Comparison of ENCODE assay signal across 8 mouse cellular contexts in the genomic region with DNA sequence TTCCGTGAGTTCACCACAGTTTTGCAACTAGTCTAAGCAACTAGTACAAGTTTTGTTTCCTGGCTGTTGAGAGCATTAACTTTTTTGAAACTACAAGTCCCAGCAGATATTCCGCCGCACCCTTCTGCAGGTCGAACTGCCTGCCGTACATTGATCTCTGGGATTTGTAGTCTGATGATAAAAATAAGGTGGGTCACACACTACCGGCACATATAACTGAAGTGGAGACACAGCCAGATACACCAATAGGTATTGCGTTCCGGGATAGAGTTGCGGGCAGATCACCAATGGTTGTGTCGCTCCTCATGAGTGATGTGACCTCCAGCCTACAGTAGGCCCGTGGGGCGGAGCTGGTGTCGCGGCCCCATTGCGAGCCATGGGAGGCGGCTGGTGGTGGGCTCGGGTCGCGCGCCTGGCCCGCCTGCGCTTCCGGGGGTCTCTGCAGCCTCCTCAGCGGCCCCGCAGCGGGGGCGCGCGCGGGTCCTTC. TPM values are rescaled to one million over a fixed set of nuclear protein-coding genes. Genes with fewer than 3 reads are reported as not detected.
DNase-seq lines count a peak whose midpoint lies in the region; ATAC-seq and TF ChIP-seq lines count a peak whose summit lies in the region.

TSS of gene Tmem160 (plus strand) at position 193 of the 487 bp plus-strand sequence.

- under 1% methylated on average over 27 of the region's 30 CpGs for WGBS in forebrain, embryonic 12.5 days
- WGBS in heart, postnatal 0 days: under 1% methylated on average over 30 of the region's 30 CpGs
- under 1% methylated on average over 30 of the region's 30 CpGs for WGBS in liver, embryonic 16.5 days (ENCODE audit: insufficient replicate concordance)
- 2% methylated on average over 30 of the region's 30 CpGs for WGBS in neural tube, embryonic 15.5 days

- H3K4me1 ChIP-seq in ES-Bruce4 (ENCODE audit: control insufficient read depth, insufficient read depth, low read length): no peaks in the 10 kb centered on the region
- H3K4me1 ChIP-seq in forebrain, embryonic 12.5 days: peaks cover 10% of the 10 kb centered on the region
- H3K4me1 ChIP-seq in heart, postnatal 0 days (ENCODE audit: control insufficient read depth, insufficient read depth): peaks cover 7% of the 10 kb centered on the region; the same call in 1 of the 2 replicates
- H3K4me1 ChIP-seq in liver, embryonic 16.5 days (ENCODE audit: control insufficient read depth, low read depth, low read length): peaks cover 18% of the 10 kb centered on the region
- H3K4me1 ChIP-seq in neural tube, embryonic 15.5 days: peaks cover 10% of the 10 kb centered on the region

- H3K27me3 ChIP-seq in ES-Bruce4 (ENCODE audit: control insufficient read depth, insufficient read depth, low read length, poor library complexity, severe bottlenecking): no peaks in the 10 kb centered on the region
- 0 out of 2 replicates have a peak, but pooled peaks cover 6% of the 10 kb centered on the region for H3K27me3 ChIP-seq in forebrain, embryonic 12.5 days
- no peaks in the 10 kb centered on the region for H3K27me3 ChIP-seq in heart, postnatal 0 days (ENCODE audit: control insufficient read depth, insufficient read depth, low read length)
- no peaks in the 10 kb centered on the region for H3K27me3 ChIP-seq in liver, embryonic 16.5 days (ENCODE audit: control insufficient read depth, insufficient read depth, low read depth, low read length)
- 0 out of 2 replicates have a peak, but pooled peaks cover 3% of the 10 kb centered on the region for H3K27me3 ChIP-seq in neural tube, embryonic 15.5 days (replicated peaks)

- no peaks in the 10 kb centered on the region for H3K9me3 ChIP-seq in ES-Bruce4 (replicated peaks; ENCODE audit: control insufficient read depth, insufficient read depth, low read length, poor library complexity, severe bottlenecking)
- H3K9me3 ChIP-seq in forebrain, embryonic 12.5 days: no peaks in the 10 kb centered on the region
- no peaks in the 10 kb centered on the region for H3K9me3 ChIP-seq in heart, postnatal 0 days (replicated peaks; ENCODE audit: control insufficient read depth, low read length)
- no peaks in the 10 kb centered on the region for H3K9me3 ChIP-seq in liver, embryonic 16.5 days (replicated peaks; ENCODE audit: control insufficient read depth, low read length)
- no peaks in the 10 kb centered on the region for H3K9me3 ChIP-seq in neural tube, embryonic 15.5 days (replicated peaks)

- H3K4me3 ChIP-seq in ES-Bruce4 (ENCODE audit: low read depth, low read length): peak within 1 kb of the TSS; percentile 88
- peak within 1 kb of the TSS; percentile 83 for H3K4me3 ChIP-seq in forebrain, embryonic 12.5 days (replicated peaks)
- peak within 1 kb of the TSS; percentile 95 for H3K4me3 ChIP-seq in heart, postnatal 0 days (ENCODE audit: low read depth, low read length)
- peak within 1 kb of the TSS; percentile 86 for H3K4me3 ChIP-seq in liver, embryonic 16.5 days (ENCODE audit: low read depth, low read length)
- peak within 1 kb of the TSS; percentile 73 for H3K4me3 ChIP-seq in neural tube, embryonic 15.5 days (replicated peaks)

- peak within 1 kb of the TSS; percentile 54 for H3K9ac ChIP-seq in ES-Bruce4 (ENCODE audit: low read depth, poor library complexity, severe bottlenecking)
- peak within 1 kb of the TSS; percentile 75 for H3K9ac ChIP-seq in forebrain, embryonic 12.5 days
- H3K9ac ChIP-seq in heart, postnatal 0 days (replicated peaks; ENCODE audit: low read depth, low read length): peak within 1 kb of the TSS; percentile 74
- peak within 1 kb of the TSS; percentile 83 for H3K9ac ChIP-seq in liver, embryonic 16.5 days (ENCODE audit: low read depth, low read length)
- H3K9ac ChIP-seq in neural tube, embryonic 15.5 days (replicated peaks): peak within 1 kb of the TSS; percentile 71

- peak within 1 kb of the TSS; percentile 93 for H3K4me2 ChIP-seq in forebrain, embryonic 12.5 days
- peak within 1 kb of the TSS; percentile 99 for H3K4me2 ChIP-seq in heart, postnatal 0 days (ENCODE audit: low read depth, low read length)
- peak within 1 kb of the TSS; percentile 97 for H3K4me2 ChIP-seq in liver, embryonic 16.5 days (ENCODE audit: low read depth, low read length)
- H3K4me2 ChIP-seq in neural tube, embryonic 15.5 days: peak within 1 kb of the TSS; percentile 95

- TF ChIP-seq POLR2A in ES-Bruce4 (IDR thresholded peaks at IDR 0.05; ENCODE audit: insufficient read depth, low read length): no peak

- DNase-seq in c-Kit-positive CD71-positive TER-119-positive erythroid progenitor cells, embryonic 14.5 days (ENCODE audit: low spot score): peak; percentile 86
- DNase-seq in heart, postnatal 0 days (ENCODE audit: low spot score): peak; percentile 99
- DNase-seq in kidney, postnatal 4 days: peak; percentile 87 to 92
- DNase-seq in testis, postnatal 14 days (ENCODE audit: low spot score): peak; percentile 84

- no peak for TF ChIP-seq CTCF in ES-Bruce4 (IDR thresholded peaks at IDR 0.05; ENCODE audit: low read depth, low read length)
- TF ChIP-seq CTCF in heart, postnatal 0 days (IDR thresholded peaks at IDR 0.05; ENCODE audit: low read depth): no peak

- no peaks in the 10 kb centered on the region for H3K36me3 ChIP-seq in ES-Bruce4 (ENCODE audit: control insufficient read depth, insufficient read depth, low read length, poor library complexity, severe bottlenecking)
- peaks cover 17% of the 10 kb centered on the region; the same call in 1 of the 2 replicates for H3K36me3 ChIP-seq in forebrain, embryonic 12.5 days (replicated peaks)
- H3K36me3 ChIP-seq in heart, postnatal 0 days (replicated peaks; ENCODE audit: control insufficient read depth, insufficient read depth, low read length): 0 out of 2 replicates have a peak, but pooled peaks cover 10% of the 10 kb centered on the region
- H3K36me3 ChIP-seq in liver, embryonic 16.5 days (ENCODE audit: control insufficient read depth, insufficient read depth): no peaks in the 10 kb centered on the region
- H3K36me3 ChIP-seq in neural tube, embryonic 15.5 days: peaks cover 15% of the 10 kb centered on the region; the same call in 1 of the 2 replicates

- no peak within 1 kb of the TSS for H3K27ac ChIP-seq in ES-Bruce4 (ENCODE audit: insufficient read depth, low read length)
- peak within 1 kb of the TSS; percentile 69 for H3K27ac ChIP-seq in forebrain, embryonic 12.5 days
- H3K27ac ChIP-seq in heart, postnatal 0 days (ENCODE audit: low read depth): peak within 1 kb of the TSS; percentile 75
- H3K27ac ChIP-seq in liver, embryonic 16.5 days (ENCODE audit: low read length): peak within 1 kb of the TSS; percentile 66
- H3K27ac ChIP-seq in neural tube, embryonic 15.5 days (replicated peaks): peak within 1 kb of the TSS; percentile 76

- TF ChIP-seq EP300 in ES-Bruce4 (IDR thresholded peaks at IDR 0.05; ENCODE audit: insufficient read depth, low read depth, low read length): no peak
- no peak for TF ChIP-seq EP300 in heart, postnatal 0 days (IDR thresholded peaks at IDR 0.05; ENCODE audit: low read depth)

- peak; percentile 97 for ATAC-seq in forebrain, embryonic 12.5 days (ENCODE audit: low FRiP score)
- ATAC-seq in heart, postnatal 0 days (ENCODE audit: insufficient read depth, low read depth): peak; percentile 99
- ATAC-seq in liver, embryonic 16.5 days (ENCODE audit: low read depth): peak; percentile 99
- ATAC-seq in neural tube, embryonic 15.5 days (ENCODE audit: low FRiP score): peak; percentile 97

RNA-seq across cellular contexts. Expression of gene Tmem160, which starts in this region (rescaled TPM):
- 24.3 and 25.4 TPM in 2 replicates for polyA plus RNA-seq in ES-Bruce4 (2011; ENCODE audit: insufficient read depth, insufficient read length, low read depth, missing spikeins)
- polyA plus RNA-seq in forebrain, embryonic 12.5 days (2016; fragmentation: Nextera tagmentation; extraction: Ambion mirVana): 42.4 and 53.1 TPM in 2 replicates
- total RNA-seq in heart, postnatal 0 days (2014; rRNA removed; ENCODE audit: low replicate concordance): 94.2 and 123 TPM in 2 replicates
- 153 and 154 TPM in 2 replicates for polyA plus RNA-seq in heart, postnatal 0 days (2015; fragmentation: Nextera tagmentation; extraction: Ambion mirVana)
- polyA plus RNA-seq in liver, embryonic 16.5 days (2015; fragmentation: Nextera tagmentation; extraction: Ambion mirVana): 23.4 and 23.6 TPM in 2 replicates
- polyA plus RNA-seq in neural tube, embryonic 15.5 days (2015; fragmentation: Nextera tagmentation; extraction: Ambion mirVana): 66.4 and 72.3 TPM in 2 replicates
